Mouse (Mus musculus) cerebellum, postnatal 25 days (tissue): Measurements from ENCODE around the gene Grin2b.

Source experiments
- DNase-seq, 2 experiments: peaks; one replicate each; pipeline ENCODE4 v3.0.0; 2021; ENCODE audit warnings: mixed read lengths in 2 of 2

Grin2b gene

DNA sequence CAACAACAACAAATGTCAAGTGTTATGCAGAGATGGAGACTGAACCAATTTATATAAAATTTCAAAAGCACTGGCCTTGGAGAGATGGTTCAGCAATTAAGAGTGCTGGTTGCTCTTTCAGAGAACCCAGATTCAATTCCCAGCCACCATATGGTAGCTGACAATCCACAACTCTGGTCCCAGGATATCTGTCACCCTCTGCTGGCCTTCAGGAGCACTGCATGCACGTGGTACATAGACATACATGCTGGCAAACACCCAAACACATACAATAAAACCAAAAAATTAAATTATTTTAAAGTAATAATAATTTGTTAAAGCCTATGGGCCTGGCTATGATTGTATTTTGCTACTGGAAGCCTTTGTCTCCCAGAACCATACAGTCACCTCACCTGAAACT is 77.0 kb downstream of the Grin2b start:
- peak in 1 of 2 experiments; percentile 17 for DNase-seq

- peak in 1 of 2 experiments; percentile 6 for DNase-seq
Observed at GRCm38 (mm10) chr6:136079991-136080734, 93.1 kb downstream of the Grin2b start.

GRCm38 (mm10) chr6:136072326-136073054 is 100.8 kb downstream of the Grin2b start:
- no peak for DNase-seq

- DNase-seq, result peak in 1 of 2 experiments; percentile 32
Observed at GRCm38 (mm10) chr6:136070101-136070500, 103.2 kb downstream of the Grin2b start.

- peak in 1 of 2 experiments; percentile 21 for DNase-seq
Observed at GRCm38 (mm10) chr6:136053346-136053745, 120.0 kb downstream of the Grin2b start.

DNA sequence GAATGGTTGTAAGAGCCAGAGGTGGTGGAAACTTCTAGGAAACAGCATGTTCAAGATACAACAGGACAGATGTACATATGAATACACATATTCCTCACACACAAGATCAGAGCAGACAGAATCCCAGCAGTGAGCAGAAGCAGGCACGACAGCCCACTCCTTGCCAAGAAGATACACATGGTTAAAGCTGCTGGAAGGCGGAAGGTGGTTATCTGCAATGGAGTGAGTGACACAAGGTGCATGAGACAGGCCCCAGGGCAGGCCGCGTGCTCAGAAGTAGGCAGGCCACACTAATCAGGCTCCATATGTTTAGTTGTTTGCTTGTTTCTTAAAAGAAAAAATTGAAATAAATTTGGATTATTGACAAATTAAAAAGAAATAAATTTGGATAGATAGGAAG is 123.0 kb downstream of the Grin2b start:
- peak in 1 of 2 experiments; percentile 8 for DNase-seq

GRCm38 (mm10) chr6:136048084-136048483 is 125.2 kb downstream of the Grin2b start:
- DNase-seq, result no peak

DNA sequence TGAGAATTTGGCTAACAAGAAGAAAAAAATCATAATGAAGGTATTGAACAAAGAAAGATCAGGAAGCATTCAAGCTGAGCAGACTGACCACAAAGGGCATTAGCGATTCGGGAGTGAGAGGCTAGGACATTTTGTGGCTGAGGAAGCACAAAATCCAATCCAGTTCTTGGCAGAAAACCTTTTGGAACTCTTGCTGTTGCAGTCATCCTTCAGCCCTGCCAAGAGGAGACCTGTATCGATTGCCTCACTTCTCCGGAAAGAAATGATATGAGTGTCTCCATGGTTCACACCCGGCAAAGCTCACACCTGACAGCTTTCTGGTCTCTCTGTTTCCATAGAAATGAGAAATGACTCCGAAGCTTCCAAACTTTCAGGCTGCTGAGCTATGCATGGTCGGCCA is 127.2 kb downstream of the Grin2b start:
- no peak for DNase-seq

DNA sequence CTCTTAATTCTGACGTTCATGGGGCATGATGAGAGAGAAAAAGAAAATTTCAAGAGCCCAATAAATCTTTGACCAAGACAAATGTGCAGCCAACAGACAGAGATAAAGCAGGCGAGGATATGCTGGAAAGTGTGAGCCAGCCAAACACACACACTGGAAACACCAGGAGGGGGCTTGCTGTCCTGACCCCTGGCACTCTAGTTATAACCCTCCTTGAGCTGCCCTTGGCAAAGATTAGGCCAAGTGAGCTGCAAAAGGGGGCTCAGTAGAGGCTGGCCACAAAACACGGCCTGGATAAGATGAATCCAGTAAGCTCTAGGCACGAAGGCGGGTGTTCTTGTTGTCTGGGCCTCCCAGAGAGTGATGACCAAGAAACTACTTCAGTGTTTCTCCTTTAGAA is 128.8 kb downstream of the Grin2b start:
- no peak for DNase-seq

DNA sequence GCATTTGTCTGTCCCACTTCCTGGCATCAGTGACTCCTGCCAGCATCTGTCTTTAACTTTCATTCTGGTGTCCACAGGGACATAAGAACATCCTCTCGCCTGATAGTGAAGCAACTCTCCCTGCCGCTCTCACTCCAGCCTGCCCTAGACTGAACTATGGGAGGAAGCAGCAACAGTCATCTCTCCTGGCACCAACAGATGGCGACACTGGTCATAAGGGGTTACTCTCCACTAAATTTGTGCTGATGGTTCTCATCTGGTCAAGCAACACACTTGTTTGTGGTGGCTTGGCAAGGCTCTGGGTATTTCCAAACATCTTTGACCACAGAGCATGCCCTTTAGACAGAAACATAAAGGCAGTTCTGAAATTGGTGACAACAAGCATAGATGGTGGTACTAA is 130.9 kb downstream of the Grin2b start:
- peak in 1 of 2 experiments; percentile 9 for DNase-seq

- no peak for DNase-seq
Observed at GRCm38 (mm10) chr6:136041821-136042220, 131.5 kb downstream of the Grin2b start.

DNA sequence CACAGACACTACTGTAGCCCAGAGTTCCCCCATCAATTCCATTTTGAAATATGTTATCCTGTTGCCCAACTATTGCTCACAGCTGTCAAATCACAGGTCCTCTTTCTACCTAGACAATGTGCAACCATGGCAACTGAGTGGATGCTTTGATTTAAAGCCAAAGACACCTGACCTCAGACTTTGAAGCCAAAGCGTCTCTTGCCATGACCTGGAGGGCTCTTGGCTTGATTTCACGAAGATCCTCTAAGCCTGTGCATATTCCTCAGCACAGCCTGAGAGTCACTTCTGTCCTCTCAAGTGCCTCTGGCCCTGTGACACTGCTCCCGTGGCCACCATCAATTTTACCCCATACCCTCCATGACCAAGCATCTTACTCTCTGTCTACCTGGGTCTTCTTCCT is 132.4 kb downstream of the Grin2b start:
- no peak for DNase-seq

- no peak for DNase-seq
Observed at GRCm38 (mm10) chr6:136029235-136029939, 143.9 kb downstream of the Grin2b start.

GRCm38 (mm10) chr6:136026936-136027335 is 146.4 kb downstream of the Grin2b start:
- no peak for DNase-seq

DNA sequence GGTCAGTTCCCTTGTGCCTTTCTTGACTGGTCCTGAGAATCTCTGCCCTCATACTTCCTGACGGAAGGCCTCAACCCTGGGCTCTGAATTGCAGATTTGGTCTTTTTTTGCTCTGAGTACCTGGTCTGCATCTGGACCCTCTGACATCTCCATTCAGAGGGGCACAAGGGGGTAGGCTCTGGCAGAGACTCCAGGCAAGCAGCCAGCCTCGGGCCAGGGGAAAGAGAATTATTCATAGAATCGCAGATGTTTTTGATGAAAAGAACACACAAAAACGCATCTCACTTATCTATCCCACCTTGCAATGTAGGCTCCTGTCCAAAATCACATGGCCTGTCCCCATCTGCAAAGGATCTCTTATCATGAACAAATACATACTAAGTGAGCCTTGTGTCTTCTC is 147.5 kb downstream of the Grin2b start:
- no peak for DNase-seq

DNA sequence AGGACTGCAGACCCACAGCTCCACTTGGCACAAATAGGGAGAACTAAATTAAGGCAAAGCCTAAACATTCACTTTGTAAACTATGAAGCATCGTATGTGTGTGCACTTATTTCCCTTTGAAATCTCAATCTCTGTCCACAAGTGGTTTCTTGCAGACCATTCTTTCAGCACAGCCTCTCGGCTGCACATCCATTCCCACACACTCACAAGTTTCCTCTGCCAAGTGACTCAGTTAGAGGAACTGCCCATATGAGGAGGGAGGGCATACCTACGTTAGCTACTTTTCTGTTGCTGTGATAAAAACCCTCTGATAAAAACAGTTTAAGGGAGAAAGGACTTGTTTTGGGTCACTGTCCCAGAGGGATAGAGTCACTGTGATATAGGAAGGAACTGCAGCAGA is 152.9 kb downstream of the Grin2b start:
- no peak for DNase-seq

GRCm38 (mm10) chr6:136018962-136019361 is 154.3 kb downstream of the Grin2b start:
- no peak for DNase-seq

DNA sequence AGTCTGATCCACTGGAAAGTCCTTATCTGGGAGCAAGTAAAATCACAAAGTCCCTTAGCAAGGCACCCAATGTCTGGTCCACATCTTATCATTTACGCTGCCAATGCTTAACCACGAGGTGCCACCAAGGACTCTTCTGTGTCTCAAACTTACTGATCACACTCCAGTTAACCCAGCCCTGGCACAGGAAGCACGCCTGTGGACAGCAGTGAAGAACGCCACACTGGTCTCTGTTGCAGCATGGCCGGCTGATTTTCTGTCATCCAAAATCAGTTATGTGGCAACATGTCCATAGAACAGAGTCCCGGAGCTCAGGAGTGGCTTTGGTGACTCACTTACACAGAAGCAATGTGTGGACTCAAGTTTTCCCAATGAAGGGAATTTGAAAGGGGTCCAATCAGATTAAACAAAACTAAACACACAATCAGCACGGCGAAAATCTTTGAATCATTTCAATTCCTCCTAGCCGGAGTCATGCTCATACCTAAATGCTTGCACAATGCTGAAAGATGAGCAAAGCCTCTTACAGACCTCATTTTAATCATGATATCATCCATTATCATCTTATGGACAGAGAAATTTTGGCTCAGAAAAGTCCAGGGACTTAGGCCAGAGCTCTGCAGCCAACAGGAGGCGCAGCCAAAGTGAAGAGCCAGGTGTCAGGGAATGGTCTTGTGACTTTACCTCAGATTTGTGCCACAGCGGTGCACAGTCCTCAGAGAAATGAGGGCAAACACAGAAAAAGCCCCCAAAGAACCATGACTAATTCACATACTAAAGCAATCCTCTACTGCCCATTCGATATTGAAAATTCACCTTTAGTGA is 159.5 kb downstream of the Grin2b start:
- DNase-seq, result peak in 1 of 2 experiments; percentile 35

DNA sequence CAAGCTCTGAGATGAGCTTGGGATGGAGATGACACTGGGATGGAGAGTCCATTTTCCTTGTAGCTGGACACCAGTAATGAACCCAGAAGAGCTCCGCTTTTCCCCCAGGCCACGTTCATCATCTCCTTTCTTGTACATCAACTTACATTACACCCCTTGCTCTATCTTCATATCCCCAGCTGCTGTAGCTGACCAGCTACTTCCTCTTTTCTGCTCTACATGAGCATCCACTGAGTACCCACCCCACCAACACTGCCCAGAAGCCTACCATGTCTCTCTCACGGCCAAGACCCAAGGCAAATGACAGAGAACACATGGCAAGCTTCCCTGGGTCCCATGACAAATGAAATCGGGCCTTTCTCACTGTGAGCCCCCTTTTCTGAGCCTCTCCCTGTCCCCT is 161.8 kb downstream of the Grin2b start:
- no peak for DNase-seq

DNA sequence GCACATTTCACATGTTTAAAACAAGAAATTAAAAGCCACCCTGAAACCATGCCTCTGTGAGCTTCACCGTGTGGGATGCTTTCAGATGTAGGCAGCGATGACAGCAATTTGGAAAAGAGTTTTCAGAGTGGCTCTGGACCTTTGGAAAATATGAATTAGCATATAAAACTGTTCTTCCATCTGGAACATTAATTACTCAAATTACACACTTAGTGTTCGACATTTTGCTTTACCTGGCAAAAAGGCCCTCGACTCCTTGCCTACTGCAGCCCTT is 162.3 kb downstream of the Grin2b start:
- no peak for DNase-seq

DNA sequence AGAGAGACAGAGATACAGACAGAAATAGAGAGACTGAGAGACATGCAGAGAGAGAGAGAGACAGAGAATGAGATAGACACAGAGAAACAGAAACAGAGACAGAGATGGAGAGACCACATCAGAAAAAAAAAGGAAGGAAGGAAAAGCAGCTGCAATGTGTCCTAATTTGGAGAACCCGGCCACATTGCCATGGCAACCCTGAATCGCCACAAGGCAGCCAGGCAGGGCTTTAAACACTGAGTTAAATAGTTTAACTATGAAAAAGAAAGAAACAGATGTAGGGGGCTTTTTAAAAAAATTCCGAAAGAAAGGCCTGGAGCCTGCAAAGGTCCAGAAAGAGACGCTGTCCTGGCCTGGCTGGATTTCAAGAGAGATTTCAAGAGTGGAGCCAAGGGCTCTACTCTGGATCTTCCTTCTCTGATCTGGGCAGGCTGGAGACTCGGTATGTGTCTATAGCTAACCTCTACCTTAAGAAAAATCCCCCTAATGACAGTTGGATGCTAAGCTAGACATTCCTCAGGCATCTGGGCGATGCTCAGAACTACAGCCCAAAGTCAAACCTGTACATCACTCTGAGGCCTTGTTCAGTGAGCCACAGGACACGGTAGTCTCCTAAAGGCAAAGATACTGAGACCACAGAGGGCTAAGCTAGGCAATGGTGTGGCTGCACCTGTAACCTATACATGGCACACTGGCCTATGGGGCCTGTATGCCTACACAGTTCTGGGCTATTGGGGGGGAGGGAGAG is 162.8 kb downstream of the Grin2b start:
- peak in 1 of 2 experiments; percentile 28 for DNase-seq

DNA sequence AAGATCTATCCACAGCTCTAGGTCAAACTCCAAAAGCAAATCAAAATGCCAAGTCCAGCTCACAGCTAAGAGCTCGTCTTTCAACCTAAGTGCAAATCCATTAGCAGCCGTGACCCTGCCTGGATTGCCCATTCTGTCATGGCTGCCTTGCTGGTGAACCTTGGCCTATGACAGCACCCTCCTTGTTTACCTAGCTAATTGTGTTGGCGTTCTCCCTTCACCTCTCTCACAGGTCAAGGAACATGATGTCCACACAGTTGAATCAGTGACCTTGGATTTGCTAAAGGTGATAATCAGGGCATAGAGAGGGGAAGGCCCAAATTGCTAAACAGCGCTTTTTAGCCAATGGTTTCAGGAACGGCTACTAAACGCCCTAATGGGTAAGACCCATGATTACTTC is 165.2 kb downstream of the Grin2b start:
- DNase-seq, result no peak
